Mouse (Mus musculus): ENCODE results near the gene Rap1b. TPM values are rescaled to one million over a fixed set of nuclear protein-coding genes. Genes with fewer than 3 reads are reported as not detected.

Rap1b gene
- polyA plus RNA-seq, 1 experiment from 2014 or later: 185 TPM

DNA sequence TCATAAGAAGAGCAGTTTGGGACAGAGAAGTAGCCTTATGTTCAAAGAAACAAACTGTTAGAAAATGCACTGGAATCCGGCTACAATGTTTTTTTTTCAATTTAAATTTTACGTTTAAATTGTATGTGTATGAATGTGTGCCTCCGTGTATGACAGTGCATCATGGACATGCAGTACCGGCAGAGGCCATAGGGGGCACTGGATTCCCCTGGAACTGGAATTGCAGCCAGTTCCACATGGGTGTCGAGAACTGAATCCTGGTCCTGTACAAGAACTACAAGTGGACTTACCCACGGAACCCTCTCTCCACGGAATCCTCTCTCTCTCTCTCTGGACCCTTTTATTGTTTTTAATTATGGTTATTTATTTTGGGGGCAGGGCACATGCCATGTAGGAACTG, 49.7 kb downstream of the Rap1b start:
- Histone ChIP-seq H3K4me1 (peaks cover 20% of the 10 kb centered on the region), H3K27ac (no peak overlapping the region), H3K9ac (no peak overlapping the region), H3K9me3 (replicated peaks) (peaks cover 3% of the 10 kb centered on the region; the same call in 1 of the 2 replicates), H3K36me3 (no peaks in the 10 kb centered on the region), H3K4me3 (no peak overlapping the region), H3K4me2 (no peak overlapping the region), H3K27me3 (replicated peaks) (no peaks in the 10 kb centered on the region)
- 87% methylated on average over 7 of the region's 7 CpGs for WGBS (ENCODE audit: insufficient replicate concordance)
- no peak for ATAC-seq

DNA sequence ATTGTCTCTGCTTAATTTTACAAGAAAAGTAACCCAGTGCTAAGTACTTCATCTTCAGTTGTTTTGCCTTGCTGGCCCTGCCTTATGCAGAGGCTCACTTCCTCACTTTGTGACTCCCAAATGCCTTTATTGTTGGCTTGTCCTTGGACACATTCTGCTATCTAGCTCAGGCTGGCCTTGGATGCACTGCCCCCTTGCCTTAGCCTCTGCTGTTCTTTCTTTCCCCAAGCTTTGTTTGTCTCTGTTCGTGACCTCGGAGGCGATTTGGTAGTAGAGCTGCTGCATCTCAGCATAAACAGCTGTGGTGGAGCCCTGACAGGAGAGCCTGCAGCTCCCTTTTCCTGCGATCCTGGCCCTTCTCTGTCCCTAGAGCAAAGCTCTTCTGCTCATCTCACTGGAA, 50.6 kb downstream of the Rap1b start:
- WGBS (ENCODE audit: insufficient replicate concordance): 73% methylated on average over 4 of the region's 4 CpGs

DNA sequence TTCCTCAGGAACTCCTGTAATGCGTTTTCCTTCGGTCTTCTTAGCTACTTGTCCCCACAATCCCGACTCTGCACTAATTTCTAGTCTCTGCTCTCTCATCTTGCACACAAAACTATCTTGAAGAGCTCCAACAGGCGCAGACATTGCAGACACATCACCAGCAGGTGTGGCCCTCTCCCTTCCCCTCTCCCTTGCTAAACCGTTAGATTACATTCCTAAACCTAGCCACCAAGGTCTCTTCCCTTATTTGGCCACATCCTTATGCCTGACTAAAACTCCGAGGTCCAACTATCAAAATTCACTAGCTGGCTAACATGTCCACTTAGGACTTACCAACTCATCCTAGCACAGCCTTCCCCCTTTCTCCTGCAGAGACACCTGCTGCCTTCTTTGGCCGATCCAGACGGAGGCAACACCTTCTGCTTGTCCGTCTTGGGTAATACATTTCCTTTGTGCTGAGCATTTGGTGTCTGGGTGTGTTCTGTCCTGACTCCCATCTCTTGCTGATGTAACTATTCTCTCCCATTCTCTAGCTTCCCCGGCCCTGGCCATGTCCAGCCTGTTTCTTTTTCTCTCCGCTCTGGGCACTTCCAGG, 52.3 kb downstream of the Rap1b start:
- Histone ChIP-seq H3K4me1 (peaks cover 30% of the 10 kb centered on the region), H3K36me3 (peaks cover 19% of the 10 kb centered on the region), H3K9ac (peak overlapping the region; percentile 56), H3K27me3 (replicated peaks) (no peaks in the 10 kb centered on the region), H3K9me3 (replicated peaks) (peaks cover 3% of the 10 kb centered on the region; the same call in 1 of the 2 replicates), H3K27ac (peak overlapping the region; percentile 84), H3K4me2 (peak overlapping the region; percentile 83), H3K4me3 (peak overlapping the region; percentile 95)
- no peak for ATAC-seq
- WGBS (ENCODE audit: insufficient replicate concordance): 57% methylated on average over 11 of the region's 11 CpGs

More for the DNA sequence above, 50.6 kb downstream of the Rap1b start:
- Histone ChIP-seq H3K27ac (no peak overlapping the region), H3K36me3 (peaks cover 5% of the 10 kb centered on the region), H3K4me1 (peaks cover 30% of the 10 kb centered on the region), H3K27me3 (replicated peaks) (no peaks in the 10 kb centered on the region), H3K9me3 (replicated peaks) (peaks cover 3% of the 10 kb centered on the region; the same call in 1 of the 2 replicates), H3K4me3 (no peak overlapping the region), H3K9ac (no peak overlapping the region), H3K4me2 (no peak overlapping the region)
- ATAC-seq: no peak

DNA sequence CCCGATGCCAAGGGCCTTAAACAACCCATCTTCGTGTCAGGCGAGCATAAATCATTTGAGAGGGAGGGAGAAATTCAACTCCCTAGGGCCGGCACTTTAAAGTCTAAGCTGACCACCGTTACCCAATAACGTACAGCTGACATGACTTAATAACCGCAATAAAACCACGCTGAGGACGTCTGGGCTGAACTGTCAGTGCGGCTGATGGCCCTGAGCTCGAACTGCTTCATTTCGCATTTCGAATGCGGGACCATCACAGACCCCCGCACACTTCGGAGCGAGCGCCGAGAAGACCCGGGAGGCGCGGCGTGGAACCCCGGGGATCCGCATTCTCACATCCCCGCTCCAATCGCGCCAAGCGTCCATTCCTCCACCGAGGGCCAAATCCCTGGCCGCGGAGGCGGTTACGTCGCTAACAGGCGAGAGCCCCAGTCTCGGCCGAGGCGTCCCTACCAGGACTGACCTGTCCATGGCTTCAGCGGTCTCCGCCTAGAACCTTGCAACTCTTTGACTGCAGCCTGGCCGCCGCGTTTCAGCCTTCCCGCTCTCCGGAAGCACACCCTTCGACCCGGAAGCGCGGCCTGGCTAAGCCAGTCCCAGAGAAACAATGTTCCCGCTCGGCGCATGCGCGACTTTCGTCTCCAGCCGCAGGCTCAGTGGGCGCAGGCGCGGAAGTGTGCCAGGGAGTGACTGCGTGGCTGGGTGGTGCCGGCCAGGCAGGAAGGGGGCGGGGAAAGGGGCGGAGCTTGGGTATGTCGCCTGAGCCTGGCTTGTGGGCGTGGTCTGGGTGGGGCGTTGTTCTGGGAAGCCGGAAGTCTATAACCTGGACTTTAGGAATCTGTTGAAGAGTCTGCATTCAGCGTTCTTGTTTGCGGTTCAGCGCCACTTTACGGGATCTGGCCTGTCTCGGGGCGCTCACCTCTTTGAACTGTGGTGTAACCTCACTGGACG, 53.4 kb downstream of the Rap1b start, which contains the start of gene Nup107:
Gene Nup107 (minus strand): TSS at position 565 of the 951 bp plus-strand sequence.
- peak within 1 kb of the TSS; percentile 95 for H3K4me3 ChIP-seq
- H3K27me3 ChIP-seq (replicated peaks): no peaks in the 10 kb centered on the region
- peak; percentile 99 for ATAC-seq
- H3K36me3 ChIP-seq: peaks cover 28% of the 10 kb centered on the region
- peak within 1 kb of the TSS; percentile 84 for H3K27ac ChIP-seq
- WGBS (ENCODE audit: insufficient replicate concordance): under 1% methylated on average over 71 of the region's 75 CpGs
- peak within 1 kb of the TSS; percentile 83 for H3K4me2 ChIP-seq
- peak within 1 kb of the TSS; percentile 89 for H3K9ac ChIP-seq
- H3K9me3 ChIP-seq (replicated peaks): peaks cover 3% of the 10 kb centered on the region; the same call in 1 of the 2 replicates
- H3K4me1 ChIP-seq: peaks cover 30% of the 10 kb centered on the region

DNA sequence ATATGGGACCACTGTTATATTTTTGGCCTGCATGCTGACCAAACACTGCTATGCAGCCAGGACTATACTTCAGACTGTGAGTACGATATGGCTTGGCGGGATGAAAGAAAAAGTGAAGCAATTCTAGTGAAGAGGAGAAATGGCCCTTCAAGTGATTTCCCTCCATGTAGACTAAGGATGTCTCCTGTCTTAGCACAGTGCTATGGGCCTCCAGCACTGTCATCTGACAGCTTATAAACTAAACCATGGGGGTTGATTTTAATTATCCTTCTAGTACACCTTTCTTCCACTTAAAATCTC, 54.7 kb downstream of the Rap1b start:
- Histone ChIP-seq H3K4me2 (peak overlapping the region; percentile 83), H3K27me3 (replicated peaks) (no peaks in the 10 kb centered on the region), H3K9me3 (replicated peaks) (peaks cover under 1% of the 10 kb centered on the region; the same call in 1 of the 2 replicates), H3K4me1 (peaks cover 30% of the 10 kb centered on the region), H3K36me3 (peaks cover 41% of the 10 kb centered on the region), H3K4me3 (peak overlapping the region; percentile 95), H3K27ac (no peak overlapping the region), H3K9ac (peak overlapping the region; percentile 89)
- 91% methylated on average over 2 of the region's 2 CpGs for WGBS (ENCODE audit: insufficient replicate concordance)
- no peak for ATAC-seq

DNA sequence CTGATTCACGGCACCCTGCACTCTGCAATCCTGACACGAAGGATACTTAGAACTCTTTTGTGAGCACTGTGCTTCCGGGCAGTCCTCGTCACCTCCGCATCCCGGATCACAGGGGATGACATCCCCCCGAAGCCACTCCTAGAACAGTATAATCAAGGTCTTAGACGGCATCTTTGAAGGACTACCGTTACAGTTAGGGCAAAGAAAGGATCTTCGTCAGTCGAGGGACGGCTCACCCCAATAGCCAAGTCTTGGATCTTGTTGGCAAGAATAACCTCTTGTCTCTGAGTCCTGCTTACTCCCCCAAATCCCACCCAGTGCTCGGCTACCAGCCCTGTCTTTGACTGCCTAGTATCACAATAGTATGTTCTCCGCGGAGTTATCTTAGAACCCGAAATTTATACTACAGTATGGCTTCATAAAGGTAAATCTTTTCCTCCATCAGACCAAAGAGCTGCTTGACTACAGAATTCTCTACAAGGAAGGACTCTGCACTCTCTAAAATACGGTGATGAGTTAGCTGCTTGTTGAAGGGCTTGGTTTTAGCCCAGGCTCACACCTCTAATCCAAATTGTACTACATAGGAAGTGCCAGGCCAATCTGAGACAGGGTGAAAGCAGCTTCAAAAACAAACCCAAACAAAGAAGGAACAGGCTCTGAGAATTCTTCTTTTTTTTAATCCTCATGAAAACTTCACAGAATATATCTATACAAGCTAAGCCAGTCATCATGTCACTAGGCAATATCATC, 55.2 kb downstream of the Rap1b start:
- Histone ChIP-seq H3K9ac (peak overlapping the region; percentile 89), H3K27me3 (replicated peaks) (no peaks in the 10 kb centered on the region), H3K9me3 (replicated peaks) (no peaks in the 10 kb centered on the region), H3K27ac (no peak overlapping the region), H3K4me2 (peak overlapping the region; percentile 83), H3K36me3 (peaks cover 47% of the 10 kb centered on the region), H3K4me1 (peaks cover 30% of the 10 kb centered on the region), H3K4me3 (peak overlapping the region; percentile 95)
- WGBS (ENCODE audit: insufficient replicate concordance): 88% methylated on average over 17 of the region's 17 CpGs
- no peak for ATAC-seq

DNA sequence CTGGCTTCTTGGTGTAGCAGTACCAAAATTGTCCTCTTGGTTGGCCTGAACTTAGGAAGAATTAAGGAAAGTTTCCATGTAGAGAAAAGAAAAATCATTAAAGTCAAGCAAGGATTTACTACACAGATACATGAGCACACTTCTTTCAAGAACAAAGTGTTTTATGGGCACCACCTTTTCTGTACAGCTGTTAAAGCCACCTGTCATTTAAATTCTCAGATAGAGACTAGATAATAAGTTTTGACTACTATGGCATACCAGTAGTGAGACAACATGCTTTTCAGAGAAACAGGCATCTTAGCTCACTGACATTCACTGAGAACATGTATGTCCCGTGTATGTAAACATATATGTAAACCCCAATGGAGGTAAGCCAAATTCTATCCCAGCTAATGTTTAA, 55.8 kb downstream of the Rap1b start:
- no peak overlapping the region for H3K9ac ChIP-seq
- H3K4me2 ChIP-seq: 0 out of 2 replicates have a peak overlapping the region, but pooled peaks have one; percentile 83
- H3K27ac ChIP-seq: no peak overlapping the region
- peaks cover 52% of the 10 kb centered on the region for H3K36me3 ChIP-seq
- ATAC-seq: no peak
- peaks cover 30% of the 10 kb centered on the region for H3K4me1 ChIP-seq
- no peak overlapping the region for H3K4me3 ChIP-seq
- no peaks in the 10 kb centered on the region for H3K9me3 ChIP-seq (replicated peaks)
- no peaks in the 10 kb centered on the region for H3K27me3 ChIP-seq (replicated peaks)
- 68% methylated on average over 1 of the region's 1 CpGs for WGBS (ENCODE audit: insufficient replicate concordance)

DNA sequence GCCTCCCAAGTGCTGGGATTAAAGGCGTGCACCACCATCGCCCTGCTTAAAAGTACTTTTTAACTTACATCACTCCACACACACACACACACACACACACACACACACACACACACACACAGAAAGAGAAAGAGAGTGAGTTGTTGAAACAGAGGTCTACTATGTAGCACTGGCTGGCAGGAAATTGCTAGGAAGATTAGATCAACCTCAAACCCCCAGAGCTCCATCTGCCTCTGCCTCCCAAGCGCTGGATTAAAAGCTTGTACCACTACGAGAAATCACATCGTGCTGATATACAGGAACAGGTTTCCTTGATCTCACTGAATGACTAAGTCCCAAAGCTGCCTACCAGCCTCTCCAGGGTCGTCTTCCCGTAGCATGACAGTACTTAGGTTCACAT, 61.2 kb downstream of the Rap1b start:
- Histone ChIP-seq H3K4me3 (no peak overlapping the region), H3K27me3 (replicated peaks) (no peaks in the 10 kb centered on the region), H3K36me3 (peaks cover 94% of the 10 kb centered on the region), H3K9ac (no peak overlapping the region), H3K9me3 (replicated peaks) (no peaks in the 10 kb centered on the region), H3K27ac (no peak overlapping the region), H3K4me2 (no peak overlapping the region), H3K4me1 (no peaks in the 10 kb centered on the region)
- no peak for ATAC-seq
- 67% methylated on average over 7 of the region's 7 CpGs for WGBS (ENCODE audit: insufficient replicate concordance)

DNA sequence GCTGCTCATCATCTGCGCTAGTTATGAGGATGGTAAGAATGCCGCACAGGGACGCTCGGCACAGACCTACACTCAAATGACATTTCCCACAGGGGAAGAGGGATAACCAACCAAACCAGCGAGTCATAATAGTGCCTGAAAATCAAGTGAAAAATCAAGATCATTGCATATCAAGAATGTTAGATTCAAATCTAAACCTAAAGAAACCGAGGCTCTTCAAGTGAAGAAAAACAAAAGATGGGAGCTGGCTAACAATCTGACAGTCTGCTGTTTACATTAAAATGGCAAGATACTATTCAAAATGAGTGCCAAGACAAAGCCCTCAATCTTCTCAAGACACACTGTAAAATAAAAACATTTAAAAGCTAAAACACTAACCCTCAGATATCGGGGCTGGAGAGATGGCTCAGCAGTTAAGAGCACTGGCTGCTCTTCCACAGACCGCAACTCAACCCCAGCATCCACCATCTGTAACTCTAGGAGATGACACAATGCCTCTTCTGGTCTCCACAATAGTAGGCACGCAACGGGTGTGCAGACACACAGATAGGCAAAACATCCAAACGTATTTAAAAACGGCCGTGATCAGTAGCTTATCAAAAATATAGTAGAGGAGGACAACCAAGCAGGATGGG, 61.9 kb downstream of the Rap1b start:
- Histone ChIP-seq H3K36me3 (peaks cover 93% of the 10 kb centered on the region), H3K27ac (no peak overlapping the region), H3K4me3 (no peak overlapping the region), H3K4me1 (no peaks in the 10 kb centered on the region), H3K9ac (no peak overlapping the region), H3K9me3 (replicated peaks) (no peaks in the 10 kb centered on the region), H3K27me3 (replicated peaks) (no peaks in the 10 kb centered on the region), H3K4me2 (no peak overlapping the region)
- no peak for ATAC-seq
- 87% methylated on average over 13 of the region's 13 CpGs for WGBS (ENCODE audit: insufficient replicate concordance)

DNA sequence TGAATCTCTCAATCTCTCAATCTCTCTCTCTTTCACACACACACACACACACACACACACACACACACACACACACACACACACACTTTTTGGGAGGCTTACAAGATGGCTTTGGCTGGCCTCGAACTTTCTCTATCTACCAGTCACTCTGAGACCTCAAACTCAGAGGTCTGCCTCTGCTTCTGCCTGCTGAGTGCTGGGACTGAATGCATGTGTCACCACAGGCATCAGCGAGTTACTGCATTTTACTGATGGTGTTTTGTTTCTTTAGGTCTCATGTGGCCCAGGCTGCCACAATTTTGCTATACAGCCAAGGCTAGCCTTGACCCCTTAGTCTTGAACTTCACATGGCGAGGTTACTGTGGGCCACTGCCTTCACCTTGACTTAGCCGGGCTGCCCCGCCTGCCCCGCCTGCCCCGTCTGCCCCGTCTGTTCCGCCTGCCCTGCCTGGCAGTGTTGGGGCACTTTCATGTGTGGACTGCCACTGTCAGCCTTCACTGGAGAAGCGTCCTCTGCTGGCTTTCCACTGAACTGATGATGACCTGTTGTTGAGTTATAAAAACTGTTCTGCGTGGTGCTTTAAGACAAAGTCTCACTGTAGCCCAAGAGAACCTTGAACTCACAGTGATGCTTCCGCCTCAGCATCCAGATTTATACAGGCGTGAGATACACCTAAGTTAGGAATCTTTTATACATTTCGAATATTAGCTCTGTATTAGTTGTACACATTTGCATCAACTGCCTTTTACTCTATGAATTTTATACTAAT, 63.2 kb downstream of the Rap1b start:
- no peak overlapping the region for H3K9ac ChIP-seq
- no peaks in the 10 kb centered on the region for H3K27me3 ChIP-seq (replicated peaks)
- no peaks in the 10 kb centered on the region for H3K4me1 ChIP-seq
- H3K36me3 ChIP-seq: peaks cover 97% of the 10 kb centered on the region
- H3K9me3 ChIP-seq (replicated peaks): no peaks in the 10 kb centered on the region
- no peak overlapping the region for H3K4me2 ChIP-seq
- ATAC-seq: no peak
- H3K4me3 ChIP-seq: no peak overlapping the region
- WGBS (ENCODE audit: insufficient replicate concordance): 87% methylated on average over 14 of the region's 14 CpGs
- H3K27ac ChIP-seq: no peak overlapping the region

DNA sequence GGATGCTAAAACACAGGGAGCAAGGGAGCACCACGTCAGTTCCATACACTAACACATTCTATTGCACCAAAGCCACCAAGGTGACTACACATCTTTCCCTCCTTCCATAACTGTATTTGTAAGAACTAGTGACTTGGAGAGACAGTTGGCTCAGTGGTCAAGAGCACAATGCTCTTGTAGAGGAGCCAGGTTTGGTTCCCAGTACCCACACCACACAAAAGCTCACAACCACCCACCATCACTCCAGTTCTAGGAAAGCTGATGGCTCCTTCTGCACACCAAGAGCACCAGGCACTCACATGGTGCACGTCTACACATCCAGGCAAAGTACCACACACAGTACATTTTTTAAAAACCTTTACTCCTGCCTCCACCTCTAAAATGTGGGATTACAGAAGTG, 63.8 kb downstream of the Rap1b start:
- Histone ChIP-seq H3K9ac (no peak overlapping the region), H3K4me1 (no peaks in the 10 kb centered on the region), H3K4me3 (no peak overlapping the region), H3K4me2 (no peak overlapping the region), H3K36me3 (peaks cover 95% of the 10 kb centered on the region), H3K27me3 (replicated peaks) (no peaks in the 10 kb centered on the region), H3K27ac (no peak overlapping the region), H3K9me3 (replicated peaks) (no peaks in the 10 kb centered on the region)
- 89% methylated on average over 2 of the region's 2 CpGs for WGBS (ENCODE audit: insufficient replicate concordance)
- ATAC-seq: no peak

Measured in liver, embryonic 12.5 days (tissue).